Mouse (Mus musculus) embryonic fibroblast, embryonic 13.5 days (primary cell): ENCODE data around the gene Macrod1.

ENCODE experiments used
- CTCF ChIP-seq: IDR thresholded peaks from 2 replicates; pipeline ENCODE4 v1.5.1; 2011; ENCODE audit warnings: mild to moderate bottlenecking, control low read depth, low read length, moderate library complexity, borderline replicate concordance; ENCODE audit not compliant: insufficient read depth
- POLR2A ChIP-seq: IDR thresholded peaks from 2 replicates; pipeline ENCODE4 v1.6.1; 2011; ENCODE audit warnings: low read depth, mild to moderate bottlenecking, control low read depth, low read length, moderate library complexity

- TF ChIP-seq POLR2A (no peak), CTCF (no peak)
These were observed 10.3 kb downstream of the Macrod1 start for GRCm38 (mm10) chr19:7066828-7067342.
